Mouse (Mus musculus) spleen, adult 12 weeks (tissue): ENCODE data around the gene Stx19.

Experiments used
- DNase-seq: peaks from one replicate; pipeline ENCODE4 v3.0.0; 2022; ENCODE audit warnings: low spot score

Gene Stx19

DNA sequence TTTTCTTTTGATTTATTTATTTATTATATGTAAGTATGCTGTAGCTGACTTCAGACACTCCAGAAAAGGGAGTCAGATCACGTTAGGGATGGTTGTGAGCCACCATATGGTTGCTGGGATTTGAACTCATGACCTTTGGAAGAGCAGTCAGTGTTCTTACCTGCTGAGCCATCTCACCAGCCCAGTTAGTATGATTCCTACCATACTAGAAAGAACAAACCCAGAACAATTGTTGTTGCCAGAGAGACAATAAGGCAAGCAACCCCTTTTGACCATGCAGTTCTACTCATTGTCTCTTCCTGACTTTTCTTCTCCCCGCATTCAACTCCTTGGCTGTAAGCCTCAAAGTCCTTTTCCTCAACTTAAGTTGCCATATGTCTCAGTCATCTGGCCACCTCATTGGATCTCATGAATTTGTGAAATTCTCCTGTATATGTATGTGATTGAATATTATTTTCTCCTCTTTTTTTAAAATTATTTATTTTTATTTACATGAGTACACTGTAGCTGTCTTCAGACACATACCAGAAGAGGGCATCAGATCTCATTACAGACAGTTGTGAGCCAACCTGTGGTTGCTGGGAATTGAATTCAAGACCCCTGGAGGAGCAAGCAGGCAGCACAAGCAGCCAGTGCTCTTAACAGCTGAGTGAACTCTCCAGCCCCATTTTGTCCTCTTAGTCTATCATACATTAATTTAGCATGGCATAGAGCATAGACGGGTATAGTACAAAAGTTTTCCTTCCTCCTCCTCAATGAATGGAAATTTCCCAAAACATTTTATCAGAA, 38.2 kb downstream of the Stx19 start:
- DNase-seq = no peak

- no peak for DNase-seq
Measured at GRCm38 (mm10) chr16:62853611-62854126, 39.2 kb downstream of the Stx19 start.

DNA sequence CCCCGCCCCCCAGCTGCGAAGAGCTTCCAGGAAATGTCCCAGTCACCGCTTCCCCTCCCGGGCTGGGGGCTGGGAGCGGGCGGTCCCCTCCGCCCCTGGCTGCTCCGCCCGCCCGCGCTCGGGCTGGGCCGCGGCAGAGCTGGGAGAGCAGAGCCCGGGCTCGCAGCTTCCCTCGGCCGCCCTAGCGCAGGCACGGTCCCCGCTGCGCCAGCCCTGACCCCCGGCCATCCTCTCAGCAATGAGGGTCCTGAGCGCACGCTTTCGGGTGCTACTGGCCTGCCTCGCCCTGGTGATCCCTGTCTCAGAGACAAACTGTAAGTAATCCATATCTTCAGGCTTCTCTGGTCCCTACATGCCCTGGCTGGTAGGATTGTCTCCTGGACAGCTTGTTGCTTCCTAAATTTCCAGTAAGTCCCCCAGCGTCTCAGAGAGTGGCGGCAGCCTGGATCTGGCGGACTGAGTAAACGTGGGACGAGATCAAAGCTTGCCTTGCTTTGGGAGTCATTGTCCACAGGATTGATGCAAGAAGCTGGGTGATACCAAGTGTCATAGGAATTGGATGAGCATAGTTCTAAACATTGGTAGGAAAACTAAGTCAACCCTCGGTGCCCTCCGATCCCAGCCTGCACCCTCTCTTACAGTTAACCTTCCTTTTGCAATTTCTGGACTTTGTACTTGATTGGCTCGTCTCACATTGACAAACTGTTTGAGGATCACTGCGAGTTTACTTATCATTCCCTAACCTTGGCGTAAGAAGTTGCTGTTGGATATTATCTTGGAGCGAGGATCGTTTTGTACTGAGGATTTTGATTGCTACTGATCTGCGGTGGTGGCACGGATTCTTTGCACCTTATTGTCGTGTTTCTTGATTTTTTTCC, 40.0 kb downstream of the Stx19 start, which contains the start of gene Pros1:
Gene Pros1, plus strand, starts transcription at position 117 of the 878 bp plus-strand sequence.
- no peak for DNase-seq

- DNase-seq = no peak
Measured at GRCm38 (mm10) chr16:62855385-62855784, 40.9 kb downstream of the Stx19 start.

- DNase-seq = no peak
Measured at GRCm38 (mm10) chr16:62856273-62856672, 41.8 kb downstream of the Stx19 start.

DNA sequence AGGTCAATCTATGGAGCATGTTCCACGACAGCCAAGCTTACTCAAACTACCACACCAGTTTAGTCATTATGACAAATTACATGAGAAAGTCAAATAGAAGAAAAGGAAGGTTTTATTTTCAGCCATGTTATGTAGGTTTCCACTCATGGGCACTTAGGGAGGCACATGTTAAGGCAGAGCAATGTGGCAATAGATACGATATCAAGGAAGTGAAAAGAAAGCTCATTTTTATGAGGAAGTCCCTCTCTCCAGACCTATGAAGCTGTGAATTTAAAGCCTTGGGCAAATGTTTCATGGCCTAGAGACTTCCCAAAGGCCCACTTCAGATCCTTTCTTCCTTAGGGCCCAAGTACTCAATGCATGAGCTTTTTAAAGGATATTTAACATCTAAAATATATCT, 43.0 kb downstream of the Stx19 start:
- DNase-seq = no peak

GRCm38 (mm10) chr16:62858018-62858417, 43.5 kb downstream of the Stx19 start:
- no peak for DNase-seq

GRCm38 (mm10) chr16:62860140-62860539, 45.7 kb downstream of the Stx19 start:
- no peak for DNase-seq

GRCm38 (mm10) chr16:62861455-62861854, 47.0 kb downstream of the Stx19 start:
- no peak for DNase-seq

DNA sequence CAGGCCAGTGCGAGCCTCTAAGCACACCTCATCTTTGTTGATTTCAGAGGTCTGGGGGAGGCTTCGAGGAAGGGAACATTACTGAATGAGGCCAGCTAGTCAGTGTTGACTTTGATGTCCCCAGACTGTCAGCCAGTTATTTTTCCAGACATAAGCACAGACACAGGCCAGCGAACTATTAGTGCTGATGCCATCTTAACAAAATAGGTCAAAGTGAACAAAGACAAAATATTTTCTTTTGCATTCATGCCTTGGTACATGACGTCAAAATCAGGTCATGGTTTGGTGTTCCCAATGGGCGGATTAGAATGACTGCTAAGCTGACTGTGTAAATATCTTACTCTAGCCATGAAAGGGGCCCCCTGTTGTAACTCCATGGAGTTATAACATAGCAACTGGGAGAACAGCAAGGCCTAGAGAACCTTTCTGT, 58.2 kb downstream of the Stx19 start:
- no peak for DNase-seq

GRCm38 (mm10) chr16:62873180-62873579, 58.7 kb downstream of the Stx19 start:
- DNase-seq = no peak
